Mouse (Mus musculus) lung, embryonic 16.5 days (tissue): ENCODE measurements at regions not wholly inside any gene's neighbourhood (a gene's known extent, or its start where the extent isn't known, plus 50 kb on each side); places are given as distances from the start of the nearest gene placed in this dataset.

Source experiments
- ATAC-seq: fragments of 200-750 bp; cut with Nextera tagmentation; 2 replicates; pipeline ENCODE4 v1.8.0; 2017; ENCODE audit warnings: low read depth, mild to moderate bottlenecking, moderate library complexity
- H3K27ac ChIP-seq: fragments of 300-500 bp; sonication (generic); 2 replicates; pipeline ENCODE4 v1.5.1; 2014; ENCODE audit warnings: mild to moderate bottlenecking, control low read depth, low read length
- H3K27me3 ChIP-seq: fragments of 300-500 bp; sonication (generic); 2 replicates; pipeline ENCODE4 v1.6.1; 2014; ENCODE audit warnings: low read depth, low read length, mixed read lengths; ENCODE audit not compliant: control insufficient read depth, insufficient read depth
- H3K36me3 ChIP-seq: fragments of 300-500 bp; sonication (generic); 2 replicates; pipeline ENCODE4 v1.6.1; 2014; ENCODE audit warnings: low read length; ENCODE audit not compliant: control insufficient read depth, insufficient read depth
- H3K4me1 ChIP-seq: fragments of 300-500 bp; sonication (generic); replicated peaks from 2 replicates; pipeline ENCODE4 v1.6.1; 2014; ENCODE audit warnings: low read length, mixed read lengths; ENCODE audit not compliant: control insufficient read depth, insufficient read depth
- H3K4me2 ChIP-seq: fragments of 300-500 bp; sonication (generic); 2 replicates; pipeline ENCODE4 v1.6.1; 2014; ENCODE audit warnings: low read depth, low read length, control low read depth
- H3K4me3 ChIP-seq: fragments of 300-500 bp; sonication (generic); 2 replicates; pipeline ENCODE4 v1.5.1; 2014; ENCODE audit warnings: mild to moderate bottlenecking, low read length, control low read depth
- H3K9ac ChIP-seq: fragments of 300-500 bp; sonication (generic); 2 replicates; pipeline ENCODE4 v1.6.1; 2014; ENCODE audit warnings: low read length, control low read depth
- H3K9me3 ChIP-seq: fragments of 300-500 bp; sonication (generic); 2 replicates; pipeline ENCODE4 v1.6.1; 2016; ENCODE audit warnings: low read length; ENCODE audit not compliant: control insufficient read depth
- WGBS: fragments of 180-500 bp; shearing (Covaris S2); extraction: QIAGEN DNeasy Blood & Tissue Kit; methylation state at CpG from one replicate; pipeline ENCODE4 v1.1.7; 2014; 5-methylcytosine and 5-hydroxymethylcytosine counted together

GRCm38 (mm10) chr10:68356521-68356920 is 78.0 kb upstream of the Arid5b start:
- WGBS = 71% methylated on average over 5 of the region's 5 CpGs
- no peaks in the 10 kb centered on the region for H3K36me3 ChIP-seq
- no peak overlapping the region for H3K9ac ChIP-seq
- peak overlapping the region; percentile 38; the same call in 1 of the 2 replicates for H3K27ac ChIP-seq
- H3K4me3 ChIP-seq = no peak overlapping the region
- H3K9me3 ChIP-seq = no peaks in the 10 kb centered on the region; the same call in 1 of the 2 replicates
- H3K27me3 ChIP-seq = no peaks in the 10 kb centered on the region
- no peak for ATAC-seq
- H3K4me1 ChIP-seq = peaks cover 17% of the 10 kb centered on the region
- H3K4me2 ChIP-seq = no peak overlapping the region

GRCm38 (mm10) chr10:68356093-68356485 is 77.5 kb upstream of the Arid5b start:
- Histone ChIP-seq H3K4me1 (peaks cover 14% of the 10 kb centered on the region), H3K4me3 (no peak overlapping the region), H3K36me3 (no peaks in the 10 kb centered on the region), H3K4me2 (peak overlapping the region; percentile 37), H3K9ac (no peak overlapping the region), H3K27ac (peak overlapping the region; percentile 81), H3K27me3 (no peaks in the 10 kb centered on the region), H3K9me3 (no peaks in the 10 kb centered on the region; the same call in 1 of the 2 replicates)
- WGBS = 13% methylated on average over 6 of the region's 6 CpGs
- no peak for ATAC-seq

- WGBS = 9% methylated on average over 6 of the region's 6 CpGs
- ATAC-seq = peak; percentile 13
- H3K9ac ChIP-seq = no peak overlapping the region
Measured at GRCm38 (mm10) chr10:68355471-68356092, 77.0 kb upstream of the Arid5b start.

GRCm38 (mm10) chr10:68354335-68355231 is 76.0 kb upstream of the Arid5b start:
- 5% methylated on average over 7 of the region's 8 CpGs for WGBS
- Histone ChIP-seq H3K27ac (peak overlapping the region; percentile 86), H3K9me3 (no peaks in the 10 kb centered on the region; the same call in 1 of the 2 replicates), H3K27me3 (no peaks in the 10 kb centered on the region), H3K4me3 (no peak overlapping the region), H3K4me1 (peaks cover 14% of the 10 kb centered on the region), H3K4me2 (peak overlapping the region; percentile 54; the same call in 1 of the 2 replicates), H3K9ac (no peak overlapping the region), H3K36me3 (no peaks in the 10 kb centered on the region)
- peak; percentile 76 for ATAC-seq

More at GRCm38 (mm10) chr10:68355471-68356092, 77.0 kb upstream of the Arid5b start:
- Histone ChIP-seq H3K36me3 (no peaks in the 10 kb centered on the region), H3K4me1 (peaks cover 14% of the 10 kb centered on the region), H3K4me3 (no peak overlapping the region), H3K27ac (peak overlapping the region; percentile 81), H3K27me3 (no peaks in the 10 kb centered on the region), H3K9me3 (no peaks in the 10 kb centered on the region; the same call in 1 of the 2 replicates), H3K4me2 (peak overlapping the region; percentile 37)

- Histone ChIP-seq H3K27me3 (no peaks in the 10 kb centered on the region), H3K4me1 (peaks cover 14% of the 10 kb centered on the region), H3K4me2 (peak overlapping the region; percentile 54), H3K9me3 (no peaks in the 10 kb centered on the region), H3K27ac (peak overlapping the region; percentile 86), H3K9ac (peak overlapping the region; percentile 58), H3K36me3 (no peaks in the 10 kb centered on the region), H3K4me3 (peak overlapping the region; percentile 27)
- peak; percentile 25; the same call in 1 of the 2 replicates for ATAC-seq
- WGBS = 28% methylated on average over 18 of the region's 18 CpGs
Measured at GRCm38 (mm10) chr10:68353692-68354232, 75.2 kb upstream of the Arid5b start.

GRCm38 (mm10) chr10:68351841-68352555 is 73.5 kb upstream of the Arid5b start:
- Histone ChIP-seq H3K9ac (no peak overlapping the region), H3K27ac (no peak overlapping the region)
- no peak for ATAC-seq

GRCm38 (mm10) chr10:68351441-68351840 is 72.9 kb upstream of the Arid5b start:
- H3K36me3 ChIP-seq = no peaks in the 10 kb centered on the region
- ATAC-seq = no peak
- H3K4me3 ChIP-seq = no peak overlapping the region
- H3K4me1 ChIP-seq = peaks cover 12% of the 10 kb centered on the region
- 65% methylated on average over 5 of the region's 5 CpGs for WGBS
- no peaks in the 10 kb centered on the region for H3K27me3 ChIP-seq
- no peak overlapping the region for H3K4me2 ChIP-seq
- H3K9ac ChIP-seq = no peak overlapping the region
- H3K9me3 ChIP-seq = no peaks in the 10 kb centered on the region
- no peak overlapping the region for H3K27ac ChIP-seq

More at GRCm38 (mm10) chr10:68351841-68352555, 73.5 kb upstream of the Arid5b start:
- no peaks in the 10 kb centered on the region for H3K36me3 ChIP-seq
- peaks cover 14% of the 10 kb centered on the region for H3K4me1 ChIP-seq
- WGBS = 50% methylated on average over 8 of the region's 8 CpGs
- H3K4me3 ChIP-seq = no peak overlapping the region
- H3K4me2 ChIP-seq = no peak overlapping the region
- no peaks in the 10 kb centered on the region for H3K27me3 ChIP-seq
- no peaks in the 10 kb centered on the region for H3K9me3 ChIP-seq

GRCm38 (mm10) chr10:68350798-68351197 is 72.3 kb upstream of the Arid5b start:
- Histone ChIP-seq H3K36me3 (no peaks in the 10 kb centered on the region), H3K27ac (no peak overlapping the region), H3K27me3 (no peaks in the 10 kb centered on the region), H3K4me1 (peaks cover 12% of the 10 kb centered on the region), H3K9me3 (no peaks in the 10 kb centered on the region), H3K9ac (no peak overlapping the region), H3K4me3 (no peak overlapping the region), H3K4me2 (no peak overlapping the region)
- ATAC-seq = no peak
- 86% methylated on average over 12 of the region's 12 CpGs for WGBS
